Mouse (Mus musculus): ENCODE results near the gene Ascc1.

- TF ChIP-seq CTCF (IDR thresholded peaks at IDR 0.05) (no peak), EP300 (IDR thresholded peaks at IDR 0.05) (no peak)
Measured at GRCm38 (mm10) chr10:59953564-59954039, 49.0 kb upstream of the Ascc1 start.

Measured in lung, postnatal 0 days (tissue).